Mouse (Mus musculus) bone marrow, adult 2 months (tissue): ENCODE measurements around the gene Rtl9.

Experiments used
- CTCF ChIP-seq: fragments of 200-500 bp; IDR thresholded peaks from 2 replicates; pipeline ENCODE4 v1.5.1; 2011; ENCODE audit warnings: low read length, control low read depth; ENCODE audit not compliant: control insufficient read depth, insufficient read depth
- POLR2A ChIP-seq: fragments of 200-500 bp; IDR thresholded peaks from 2 replicates; pipeline ENCODE4 v1.6.1; 2011; ENCODE audit warnings: low read depth, mild to moderate bottlenecking, control low read depth, low read length, borderline replicate concordance; ENCODE audit not compliant: control insufficient read depth

DNA sequence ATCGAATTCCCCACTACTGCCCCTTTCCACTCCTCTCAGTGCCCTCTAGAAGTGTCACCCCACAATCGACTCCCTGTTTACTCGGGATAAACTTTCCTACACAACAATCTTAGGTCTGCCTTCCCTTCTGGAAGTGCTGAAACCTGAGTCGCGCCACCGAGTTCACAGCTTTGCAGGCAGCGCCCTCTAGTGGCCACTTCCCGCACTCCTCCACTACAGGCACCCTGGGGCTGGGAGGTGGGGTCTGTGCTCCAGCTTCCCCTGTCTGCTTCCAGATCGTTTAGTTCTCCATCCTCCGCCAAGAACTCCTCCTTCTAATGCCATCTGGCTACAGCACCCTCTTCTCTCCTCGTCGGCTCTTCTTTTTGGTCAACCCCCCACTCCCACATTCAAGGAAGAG is 40.6 kb upstream of the Rtl9 start:
- no peak for TF ChIP-seq POLR2A
- TF ChIP-seq CTCF: peak; percentile 84
